Mouse (Mus musculus) adrenal gland, adult 2 months (tissue): ENCODE data around the gene Emg1. TPM values are rescaled to one million over a fixed set of nuclear protein-coding genes. Genes with fewer than 3 reads are reported as not detected.

ENCODE experiments used
- DNase-seq: peaks from one replicate; pipeline ENCODE4 v3.0.0; 2021
- polyA plus RNA-seq: library from polyadenylated mRNA; depleted of rRNA; stranded (reverse); fragments of >200 nt; gene quantifications from 2 replicates; pipeline ENCODE4 v1.2.3, GENCODE M21; 2012
- total RNA-seq, 2 experiments: library from RNA; stranded (reverse); gene quantifications; 2 replicates each; pipeline ENCODE4 v1.2.3; 2021

Gene Emg1
- total and polyA plus RNA-seq, 3 experiments, result 17.0 to 82.6 (median 80.6) TPM

GRCm38 (mm10) chr6:124740888-124741761 is 29.1 kb upstream of the Emg1 start, which contains the start of gene Grcc10:
Gene Grcc10 (minus strand): TSS chr6:124741374.
- DNase-seq, result peak; percentile 92

GRCm38 (mm10) chr6:124740211-124740887 is 28.4 kb upstream of the Emg1 start:
- no peak for DNase-seq

DNA sequence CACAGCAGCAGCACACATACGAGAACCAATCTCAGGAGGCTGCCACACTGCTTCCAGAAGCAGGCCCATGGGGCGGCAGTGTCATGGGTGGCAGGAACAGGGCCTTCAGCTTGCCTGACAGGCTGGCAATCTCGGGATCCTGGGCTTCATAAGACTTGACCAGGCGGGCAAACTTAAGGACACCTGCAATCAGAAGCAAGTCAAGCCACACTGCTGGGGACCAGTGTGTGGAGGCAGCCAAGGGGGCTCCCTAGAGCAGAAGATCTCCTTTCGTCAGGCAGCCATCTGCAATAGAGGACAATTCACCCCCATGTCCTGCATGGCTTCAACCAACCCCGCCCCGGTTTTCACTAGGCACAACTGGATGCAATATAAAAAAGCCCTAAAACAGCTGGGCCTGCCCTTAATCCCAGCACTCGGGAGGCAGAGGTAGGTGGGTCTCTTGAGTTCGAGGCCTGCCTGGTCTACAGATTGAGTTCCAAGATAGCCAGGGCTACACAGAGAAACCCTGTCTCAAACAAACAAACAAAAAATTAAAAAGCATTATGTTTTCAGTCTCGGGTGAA is 27.3 kb upstream of the Emg1 start:
- no peak for DNase-seq

- no peak for DNase-seq
Measured at GRCm38 (mm10) chr6:124738511-124739023, 26.6 kb upstream of the Emg1 start, which contains the start of gene Ptpn6. Gene Ptpn6 (minus strand): TSS chr6:124738714.

DNA sequence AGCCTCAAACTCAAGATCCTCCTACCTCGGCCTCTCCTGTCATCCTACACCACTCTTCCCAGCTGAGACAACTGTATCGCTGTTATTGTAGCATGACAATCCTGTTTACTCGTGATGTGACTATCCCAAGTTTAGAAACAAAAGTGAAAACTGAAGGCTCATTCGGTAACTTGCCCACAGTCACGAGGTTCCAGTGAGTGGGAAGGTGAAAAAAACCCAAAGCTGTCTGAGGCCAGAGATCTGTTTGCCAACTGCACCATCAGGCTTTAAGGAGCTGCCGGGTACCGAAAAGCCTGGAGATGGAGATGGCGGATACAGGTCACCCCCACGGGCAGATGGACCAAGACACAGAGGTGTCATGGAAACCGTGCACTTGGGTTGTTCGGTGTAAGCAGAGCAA is 25.1 kb upstream of the Emg1 start:
- no peak for DNase-seq

DNA sequence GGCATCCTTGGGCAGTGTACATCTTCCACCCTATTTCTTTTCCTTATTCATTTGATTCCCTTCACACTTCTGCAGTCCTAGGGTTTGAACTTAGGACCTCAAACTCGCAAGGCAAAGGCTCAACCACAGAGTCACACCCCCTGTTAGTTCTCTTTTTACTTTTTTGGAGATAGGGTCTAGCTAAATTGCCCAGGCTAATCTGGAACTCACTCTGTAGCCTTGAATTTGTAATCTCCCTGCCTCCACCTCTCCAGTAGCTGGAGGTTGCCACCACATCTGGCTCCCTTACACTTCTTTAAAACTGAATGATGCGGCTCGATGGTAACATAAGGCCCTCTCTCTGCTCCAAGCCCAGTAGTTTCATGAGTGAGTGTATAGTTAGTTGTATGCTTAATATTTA is 22.4 kb upstream of the Emg1 start:
- no peak for DNase-seq

DNA sequence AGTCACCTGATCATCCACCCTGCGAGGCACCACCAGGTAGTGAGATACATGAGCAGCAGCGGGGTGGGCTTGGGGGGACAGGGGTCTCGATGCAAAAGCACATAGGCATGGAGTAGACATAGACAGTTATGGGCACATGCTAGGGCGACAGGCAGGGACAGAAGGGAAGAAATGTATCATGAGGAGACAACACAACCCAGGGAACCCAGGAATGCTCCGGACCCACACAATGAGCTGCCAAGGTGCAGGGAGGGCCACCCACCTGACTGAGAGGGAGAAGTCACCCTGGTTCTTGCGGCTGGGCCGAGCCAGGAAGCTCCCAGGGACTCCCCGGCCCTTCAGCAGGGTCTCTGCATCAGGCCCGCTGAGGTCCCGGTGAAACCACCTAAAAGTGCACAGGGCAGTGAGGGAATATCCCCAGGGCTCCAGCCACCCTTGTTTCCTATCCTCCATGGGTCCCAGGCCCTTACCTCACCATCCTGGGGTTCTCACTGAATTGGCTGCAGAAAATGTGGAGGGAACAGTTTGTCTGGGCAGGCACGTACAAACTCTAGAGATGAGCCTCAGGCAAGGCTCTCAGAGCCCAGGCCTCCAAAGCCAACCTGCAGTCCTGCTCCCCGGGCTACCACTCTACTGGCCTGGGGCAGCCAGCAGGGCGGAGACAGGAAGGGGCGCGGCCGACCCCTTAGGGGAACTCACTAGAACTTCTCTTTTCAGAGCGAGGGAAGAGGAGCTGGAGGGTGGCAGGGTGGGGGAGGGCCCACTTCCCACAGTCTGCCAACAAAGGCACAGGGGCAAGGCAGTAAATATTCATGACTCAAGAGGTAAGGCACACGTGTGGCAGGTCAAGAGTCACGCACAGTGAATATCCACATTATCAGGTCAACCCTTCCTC is 20.7 kb upstream of the Emg1 start:
- DNase-seq, result no peak

GRCm38 (mm10) chr6:124731038-124731437 is 19.1 kb upstream of the Emg1 start:
- no peak for DNase-seq

GRCm38 (mm10) chr6:124729850-124730705 is 18.1 kb upstream of the Emg1 start:
- no peak for DNase-seq

DNA sequence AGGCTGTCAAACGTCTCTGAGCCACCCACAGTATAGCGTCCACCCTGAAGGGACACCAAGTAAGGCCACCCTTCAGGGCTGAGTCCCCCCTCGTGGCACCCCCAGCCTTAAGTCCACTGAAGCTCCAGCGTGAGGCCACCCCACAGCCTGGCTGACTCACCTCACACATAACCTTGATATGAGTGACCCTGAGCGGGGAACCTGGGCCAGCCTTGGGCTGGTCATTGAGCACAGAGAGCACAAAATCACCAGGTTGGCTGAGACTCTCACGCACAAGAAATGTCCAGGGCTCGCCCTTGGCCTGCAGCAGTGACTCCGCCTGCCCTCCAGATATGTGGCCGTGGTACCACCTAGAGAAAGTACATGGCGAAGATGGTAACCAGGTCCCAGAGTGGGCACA is 16.6 kb upstream of the Emg1 start:
- DNase-seq, result peak; percentile 80

GRCm38 (mm10) chr6:124724472-124724871 is 12.5 kb upstream of the Emg1 start:
- no peak for DNase-seq

GRCm38 (mm10) chr6:124723541-124723940 is 11.6 kb upstream of the Emg1 start:
- DNase-seq, result no peak

GRCm38 (mm10) chr6:124722876-124723473 is 11.0 kb upstream of the Emg1 start:
- DNase-seq, result no peak

DNA sequence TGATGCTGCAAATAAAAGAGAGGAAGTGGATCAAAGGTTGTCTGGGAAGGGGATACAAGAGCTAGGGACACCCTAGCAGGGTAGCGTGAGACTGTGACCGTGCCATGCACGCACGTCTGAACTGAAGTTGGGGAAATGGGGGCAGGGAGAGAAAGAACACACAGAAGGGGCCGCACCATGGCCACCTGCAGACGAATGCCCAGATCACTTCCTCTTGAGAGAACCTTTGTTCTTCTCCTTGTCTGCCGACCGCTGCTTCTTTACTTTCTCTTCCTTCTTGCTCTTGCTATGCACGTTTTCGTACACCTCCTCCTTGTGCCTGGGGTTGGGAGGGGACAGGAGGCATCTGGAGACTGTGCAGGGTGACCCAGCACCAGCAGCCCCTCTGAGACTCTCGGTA is 8.9 kb upstream of the Emg1 start:
- no peak for DNase-seq

DNA sequence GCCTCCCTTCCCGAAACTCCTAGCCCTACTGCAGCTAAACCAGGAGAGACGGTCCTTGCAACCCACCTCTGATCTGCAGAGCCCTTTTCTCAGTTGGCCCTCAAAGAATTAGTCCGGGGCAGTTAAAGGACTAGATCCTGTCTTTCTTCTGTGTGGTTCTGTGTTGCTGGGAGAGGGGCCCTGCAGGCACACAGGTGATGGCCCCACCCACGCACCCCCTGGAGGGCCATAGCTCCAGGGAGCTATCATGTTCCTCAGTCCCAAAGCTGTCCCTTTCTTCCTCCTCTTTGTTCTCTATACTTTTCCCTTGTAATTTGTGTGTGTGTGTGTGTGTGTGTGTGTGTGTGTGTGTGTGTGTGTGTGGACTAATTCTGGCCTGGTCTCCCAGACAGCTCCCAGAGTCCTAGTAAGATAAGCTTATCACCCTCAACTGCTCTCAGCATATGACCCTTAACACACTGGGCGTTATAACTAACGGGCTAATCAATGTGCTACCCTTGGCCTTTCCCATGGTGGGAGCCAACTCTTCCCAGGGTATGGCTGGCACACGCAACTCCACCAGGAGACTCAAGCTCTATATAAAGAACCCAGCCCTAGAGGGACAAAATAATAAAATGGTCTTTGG is 7.5 kb upstream of the Emg1 start:
- no peak for DNase-seq

- no peak for DNase-seq
Measured at GRCm38 (mm10) chr6:124718703-124719102, 6.7 kb upstream of the Emg1 start.

GRCm38 (mm10) chr6:124717968-124718367 is 6.0 kb upstream of the Emg1 start:
- peak; percentile 48 for DNase-seq

- DNase-seq, result peak; percentile 60
Measured at GRCm38 (mm10) chr6:124716864-124717490, 5.0 kb upstream of the Emg1 start.

DNA sequence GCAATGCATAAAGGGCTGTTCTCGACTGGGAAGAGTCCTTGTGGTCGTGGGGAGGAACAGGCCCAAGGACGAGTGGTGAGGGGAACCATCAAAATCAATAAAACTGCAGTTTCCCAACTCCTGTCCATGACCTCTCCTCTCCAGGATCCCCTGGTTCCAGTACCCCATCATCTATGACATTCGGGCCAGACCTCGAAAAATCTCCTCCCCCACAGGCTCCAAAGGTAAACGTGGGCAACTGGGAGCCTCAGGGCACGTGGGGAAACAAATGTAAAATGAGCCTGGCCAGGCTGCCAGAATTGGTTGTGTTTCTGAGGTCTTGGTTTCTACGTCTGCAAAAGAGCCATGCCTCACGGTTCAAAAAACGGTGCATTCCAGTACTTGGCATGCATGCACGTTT is 940 bp upstream of the Emg1 start:
- no peak for DNase-seq
